Mouse (Mus musculus) left cerebral cortex, postnatal 14 days (tissue): ENCODE measurements around the gene Gm38431. TPM values are rescaled to one million over a fixed set of nuclear protein-coding genes. Genes with fewer than 3 reads are reported as not detected.
A peak's percentile ranks its signal among the peaks of the same experiment; 100 is the strongest.

Source experiments
- DNase-seq, 2 experiments: peaks; one replicate each; pipeline ENCODE4 v3.0.0; 2021 to 2022; ENCODE audit warnings: low spot score in 2 of 2, mixed read lengths in 1 of 2
- intact Hi-C: fragments of 180-260 bp; cut with DNase I; formaldehyde crosslinking; loops from one replicate; pipeline ENCODE4 v1.15.1; 2025
- long read RNA-seq, 2 experiments: library from polyadenylated mRNA; stranded (forward); transcript quantifications; one replicate each; pipeline ENCODE4 v2.0.0; 2021
- total RNA-seq, 2 experiments: library from RNA; stranded (reverse); gene quantifications; 2 replicates each; pipeline ENCODE4 v1.2.3; 2021

Gm38431 gene
- total RNA-seq, result 1 to 10 TPM; 1.8 to 2.6 TPM
- long read RNA-seq, experiment 1, partial matches to known transcripts, result 1 of 2 reads
- long read RNA-seq, experiment 1, other reads (novel, unspliced or antisense), result 1 of 2 reads
- long read RNA-seq, experiment 2, partial matches to known transcripts, result 2 of 6 reads
- long read RNA-seq, experiment 2, other reads (novel, unspliced or antisense), result 4 of 6 reads

- intact Hi-C loops, result loop anchor here (5.0 kb wide), 2 partner anchors 35 to 60 kb away; partner anchors contain the start of gene Icam5
Observed at GRCm38 (mm10) chr9:21091707-21092320, at the start of gene Gm38431, which contains the start of gene Raver1. Gm38431 (minus strand) TSS chr9:21091997. Raver1 (minus strand) TSS chr9:21092008.

GRCm38 (mm10) chr9:21138386-21138785 is 46.6 kb upstream of the Gm38431 start:
- DNase-seq, result no peak
- intact Hi-C loops, result loop anchor here (5.0 kb wide), 1 partner anchor 106 kb away; the partner anchor contains the start of gene Icam5

More at GRCm38 (mm10) chr9:21091707-21092320, at the start of gene Gm38431, which contains the start of gene Raver1:
- DNase-seq, result peak; percentile 98 to 99

- peak; percentile 60 to 76 for DNase-seq
- intact Hi-C loops, result loop anchor here (2.0 to 5.0 kb wide), 2 partner anchors 105 to 236 kb away; partner anchors contain the start of gene Icam5
Observed at GRCm38 (mm10) chr9:21137229-21137628, 45.4 kb upstream of the Gm38431 start.

- intact Hi-C loops, result loop anchor here (2.0 to 5.0 kb wide), 2 partner anchors 104 to 236 kb away; partner anchors contain the start of gene Icam5
- no peak for DNase-seq
Observed at GRCm38 (mm10) chr9:21136401-21136800, 44.6 kb upstream of the Gm38431 start.

- intact Hi-C loops, result loop anchor here (2.0 to 5.0 kb wide), 2 partner anchors 104 to 235 kb away; partner anchors contain the start of gene Icam5
- no peak for DNase-seq
Observed at GRCm38 (mm10) chr9:21135941-21136381, 44.2 kb upstream of the Gm38431 start.

GRCm38 (mm10) chr9:21135329-21135890 is 43.6 kb upstream of the Gm38431 start:
- intact Hi-C loops, result loop anchor here (5.0 kb wide), 1 partner anchor 103 kb away; the partner anchor contains the start of gene Icam5
- no peak for DNase-seq

- intact Hi-C loops, result loop anchor here (5.0 kb wide), 1 partner anchor 102 kb away; the partner anchor contains the start of gene Icam5
- no peak for DNase-seq
Observed at GRCm38 (mm10) chr9:21134595-21135328, 43.0 kb upstream of the Gm38431 start.

- intact Hi-C loops, result no loop called here
- DNase-seq, result no peak
Observed at GRCm38 (mm10) chr9:21133064-21133707, 41.4 kb upstream of the Gm38431 start.

- intact Hi-C loops, result no loop called here
- DNase-seq, result peak; percentile 36 to 45
Observed at GRCm38 (mm10) chr9:21132102-21132775, 40.4 kb upstream of the Gm38431 start.

- intact Hi-C loops, result no loop called here
Observed at GRCm38 (mm10) chr9:21131059-21131956, 39.5 kb upstream of the Gm38431 start, which contains the start of gene Tyk2. Tyk2 (minus strand) TSS chr9:21131243.

GRCm38 (mm10) chr9:21126259-21126627 is 34.4 kb upstream of the Gm38431 start:
- intact Hi-C loops, result loop anchor here (5.0 kb wide), 1 partner anchor 34 kb away; the partner anchor contains the start of genes Gm38431 and Raver1
- no peak for DNase-seq

More at GRCm38 (mm10) chr9:21131059-21131956, 39.5 kb upstream of the Gm38431 start, which contains the start of gene Tyk2:
- DNase-seq, result peak; percentile 93 to 95

- intact Hi-C loops, result loop anchor here (5.0 kb wide), 1 partner anchor 33 kb away; the partner anchor contains the start of genes Gm38431 and Raver1
- no peak for DNase-seq
Observed at GRCm38 (mm10) chr9:21125502-21126258, 33.9 kb upstream of the Gm38431 start.

- intact Hi-C loops, result loop anchor here (5.0 kb wide), 1 partner anchor 33 kb away; the partner anchor contains the start of genes Gm38431 and Raver1
Observed at GRCm38 (mm10) chr9:21124837-21125236, 33.0 kb upstream of the Gm38431 start.

GRCm38 (mm10) chr9:21121483-21121882 is 29.7 kb upstream of the Gm38431 start:
- intact Hi-C loops, result no loop called here

More at GRCm38 (mm10) chr9:21124837-21125236, 33.0 kb upstream of the Gm38431 start:
- no peak for DNase-seq

GRCm38 (mm10) chr9:21117073-21117472 is 25.3 kb upstream of the Gm38431 start:
- intact Hi-C loops, result no loop called here

More at GRCm38 (mm10) chr9:21121483-21121882, 29.7 kb upstream of the Gm38431 start:
- DNase-seq, result no peak

GRCm38 (mm10) chr9:21115105-21115504 is 23.3 kb upstream of the Gm38431 start:
- intact Hi-C loops, result no loop called here
- no peak for DNase-seq

More at GRCm38 (mm10) chr9:21117073-21117472, 25.3 kb upstream of the Gm38431 start:
- DNase-seq, result no peak
